ENCODE assay signal across 9 mouse cellular contexts in the genomic region with DNA sequence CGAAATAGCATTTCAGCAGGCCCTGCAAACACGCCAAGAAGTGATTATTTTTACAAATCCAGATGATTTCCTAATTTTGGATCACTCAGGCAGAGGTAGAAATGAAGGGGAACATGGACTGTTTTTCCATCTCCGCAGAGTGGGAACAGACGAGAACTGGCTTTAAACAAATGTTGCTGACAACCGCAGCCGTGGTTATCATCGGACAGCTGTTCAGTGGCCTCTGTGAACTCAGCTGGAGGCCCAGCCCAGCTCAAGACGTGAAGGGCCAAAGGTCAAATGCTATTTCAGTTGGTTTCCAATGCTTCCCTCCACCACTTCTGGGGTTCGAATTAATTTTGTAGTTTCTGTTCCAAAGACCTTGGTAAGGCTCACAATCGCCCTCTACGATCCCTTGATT.
DNase-seq lines count a peak whose midpoint lies in the region; ATAC-seq and TF ChIP-seq lines count a peak whose summit lies in the region.
"Had no signal": no experiment of that assay in that cellular context is flagged by ENCODE, and none has a peak within 500 bp of the region (broad histone marks: within the 10 kb centered on the region; RNA-seq: fewer than 3 reads in every experiment).

No protein-coding gene starts in this region.

- H3K9ac ChIP-seq in midbrain, embryonic 13.5 days (replicated peaks): no peak overlapping the region
- H3K9ac ChIP-seq in neural tube, embryonic 11.5 days (ENCODE audit: low read length): no peak overlapping the region

- peak overlapping the region; percentile 69 for H3K27ac ChIP-seq in midbrain, embryonic 10.5 days (replicated peaks)
- H3K27ac ChIP-seq in midbrain, embryonic 13.5 days: no peak overlapping the region
- H3K27ac ChIP-seq in neural tube, embryonic 11.5 days (ENCODE audit: low read depth, low read length): no peak overlapping the region
- H3K27ac ChIP-seq in layer of hippocampus, adult 2 months: no peak overlapping the region
- H3K27ac ChIP-seq: stomach, postnatal 0 days had no signal

- no peak for ATAC-seq in midbrain, embryonic 13.5 days
- no peak for ATAC-seq in neural tube, embryonic 11.5 days (ENCODE audit: insufficient read depth, low FRiP score, low TSS enrichment)

- no peak overlapping the region for H3K4me2 ChIP-seq in midbrain, embryonic 13.5 days (replicated peaks)
- H3K4me2 ChIP-seq in neural tube, embryonic 11.5 days (ENCODE audit: low read depth): no peak overlapping the region

- H3K36me3 ChIP-seq in midbrain, embryonic 10.5 days: no peaks in the 10 kb centered on the region
- no peaks in the 10 kb centered on the region for H3K36me3 ChIP-seq in midbrain, embryonic 13.5 days
- no peaks in the 10 kb centered on the region for H3K36me3 ChIP-seq in neural tube, embryonic 11.5 days (ENCODE audit: control insufficient read depth, insufficient read depth, low read length)

- peaks cover 34% of the 10 kb centered on the region for H3K4me1 ChIP-seq in midbrain, embryonic 10.5 days
- H3K4me1 ChIP-seq in midbrain, embryonic 13.5 days (replicated peaks): peaks cover 15% of the 10 kb centered on the region
- H3K4me1 ChIP-seq in neural tube, embryonic 11.5 days (ENCODE audit: control insufficient read depth, insufficient read depth, low read length): peaks cover 11% of the 10 kb centered on the region; the same call in 1 of the 2 replicates

- 23% methylated on average over 11 of the region's 11 CpGs for WGBS in midbrain, embryonic 10.5 days
- 24% methylated on average over 11 of the region's 11 CpGs for WGBS in midbrain, embryonic 13.5 days
- 17% methylated on average over 11 of the region's 11 CpGs for WGBS in neural tube, embryonic 11.5 days

- peak; percentile 67 for DNase-seq in midbrain, embryonic 10.5 days (ENCODE audit: low spot score)
- peak; percentile 59 to 71 for DNase-seq in heart, adult 9 months (ENCODE audit: low spot score in 2 of 2)
- DNase-seq in kidney, postnatal 10 days: peak; percentile 72
- peak; percentile 40 for DNase-seq in neural tube, embryonic 11.5 days (ENCODE audit: low spot score)
- no peak for DNase-seq in right cerebral cortex, adult 2 months (ENCODE audit: low spot score in 2 of 2)
- no peak for DNase-seq in frontal cortex, postnatal 10 days (ENCODE audit: low spot score in 2 of 2)
- no peak for DNase-seq in layer of hippocampus, adult 2 months (ENCODE audit: low spot score in 2 of 2)

- H3K27me3 ChIP-seq in midbrain, embryonic 10.5 days (ENCODE audit: low read depth, poor library complexity, severe bottlenecking): peaks cover 7% of the 10 kb centered on the region
- 0 out of 2 replicates have a peak, but pooled peaks cover 4% of the 10 kb centered on the region for H3K27me3 ChIP-seq in midbrain, embryonic 13.5 days
- H3K27me3 ChIP-seq in neural tube, embryonic 11.5 days (ENCODE audit: control insufficient read depth, insufficient read depth, low read length): no peaks in the 10 kb centered on the region

- H3K4me3 ChIP-seq in midbrain, embryonic 10.5 days: no peak overlapping the region
- no peak overlapping the region for H3K4me3 ChIP-seq in midbrain, embryonic 13.5 days (replicated peaks)
- no peak overlapping the region for H3K4me3 ChIP-seq in neural tube, embryonic 11.5 days (ENCODE audit: low read depth, low read length)
- no peak overlapping the region for H3K4me3 ChIP-seq in layer of hippocampus, adult 2 months

- no peaks in the 10 kb centered on the region for H3K9me3 ChIP-seq in midbrain, embryonic 10.5 days (replicated peaks)
- H3K9me3 ChIP-seq in midbrain, embryonic 13.5 days: no peaks in the 10 kb centered on the region
- no peaks in the 10 kb centered on the region for H3K9me3 ChIP-seq in neural tube, embryonic 11.5 days (ENCODE audit: control insufficient read depth, low read length)

- no peak for TF ChIP-seq CTCF in layer of hippocampus, adult 2 months (conservative IDR thresholded peaks at IDR 0.05)

Comparison
In these comparisons a context has a peak if more than half of its experiments do, and no peak if none do; other contexts are left out.
1. DNase-seq: peak in midbrain, embryonic 10.5 days (single experiment), heart, adult 9 months (2 of 2), kidney, postnatal 10 days (single experiment) and neural tube, embryonic 11.5 days (single experiment); none in right cerebral cortex, adult 2 months (0 of 2), frontal cortex, postnatal 10 days (0 of 2) and layer of hippocampus, adult 2 months (0 of 2).